Mouse (Mus musculus) ES-E14 (cell line): ENCODE measurements around the gene Itprid2.

ENCODE experiments used
- ZC3H11A ChIP-seq: IDR thresholded peaks from 2 replicates; pipeline ENCODE4 v1.6.1; 2012; ENCODE audit warnings: low read depth, mild to moderate bottlenecking, inconsistent platforms, low read length, borderline replicate concordance
- ZNF384 ChIP-seq: IDR thresholded peaks from 2 replicates; pipeline ENCODE4 v1.6.1; 2012; ENCODE audit warnings: low read depth, low read length, inconsistent platforms

- no peak for TF ChIP-seq ZC3H11A
- no peak for TF ChIP-seq ZNF384
Observed at GRCm38 (mm10) chr2:79603363-79603762, 31.8 kb upstream of the Itprid2 start.
